Mouse (Mus musculus) neural tube, embryonic 12.5 days (tissue): ENCODE results near the gene Snx29. TPM values are rescaled to one million over a fixed set of nuclear protein-coding genes. Genes with fewer than 3 reads are reported as not detected.
"Not testable (repeated sequence)": the region's sequence is repeated elsewhere in the genome, so short reads cannot be mapped to it uniquely, and the experiment has no call there.

ENCODE experiments used
- ATAC-seq: fragments of 200-750 bp; cut with Nextera tagmentation; 2 replicates; pipeline ENCODE4 v1.8.0; 2017; ENCODE audit warnings: low read depth, mild to moderate bottlenecking, moderate TSS enrichment, moderate library complexity; ENCODE audit not compliant: low FRiP score
- H3K27ac ChIP-seq: fragments of 300-500 bp; sonication (generic); 2 replicates; pipeline ENCODE4 v1.5.1; 2016
- H3K27me3 ChIP-seq: fragments of 300-500 bp; sonication (generic); replicated peaks from 2 replicates; pipeline ENCODE4 v1.6.1; 2016; ENCODE audit warnings: mild to moderate bottlenecking
- H3K36me3 ChIP-seq: fragments of 300-500 bp; sonication (generic); 2 replicates; pipeline ENCODE4 v1.6.1; 2016; ENCODE audit warnings: mild to moderate bottlenecking
- H3K4me1 ChIP-seq: fragments of 300-500 bp; sonication (generic); 2 replicates; pipeline ENCODE4 v1.6.1; 2016
- H3K4me2 ChIP-seq: fragments of 300-500 bp; sonication (generic); replicated peaks from 2 replicates; pipeline ENCODE4 v1.6.1; 2016; ENCODE audit warnings: mild to moderate bottlenecking
- H3K4me3 ChIP-seq: fragments of 300-500 bp; sonication (generic); 2 replicates; pipeline ENCODE4 v1.5.1; 2016
- H3K9ac ChIP-seq: fragments of 300-500 bp; sonication (generic); 2 replicates; pipeline ENCODE4 v1.6.1; 2016; ENCODE audit warnings: mild to moderate bottlenecking
- H3K9me3 ChIP-seq: fragments of 300-500 bp; sonication (generic); 2 replicates; pipeline ENCODE4 v1.6.1; 2016; ENCODE audit warnings: mild to moderate bottlenecking
- WGBS: fragments of 180-500 bp; shearing (Covaris S2); methylation state at CpG from one replicate; pipeline ENCODE4 v1.1.7; 2016; 5-methylcytosine and 5-hydroxymethylcytosine counted together
- polyA plus RNA-seq: library from polyadenylated mRNA; unstranded; fragments of >200 nt; fragmentation: Nextera tagmentation; extraction: Ambion mirVana; gene quantifications from 2 replicates; pipeline ENCODE4 v1.2.1, GENCODE M21; 2016

The Snx29 gene
- polyA plus RNA-seq, 1 experiment from 2014 or later = 18.1 TPM

DNA sequence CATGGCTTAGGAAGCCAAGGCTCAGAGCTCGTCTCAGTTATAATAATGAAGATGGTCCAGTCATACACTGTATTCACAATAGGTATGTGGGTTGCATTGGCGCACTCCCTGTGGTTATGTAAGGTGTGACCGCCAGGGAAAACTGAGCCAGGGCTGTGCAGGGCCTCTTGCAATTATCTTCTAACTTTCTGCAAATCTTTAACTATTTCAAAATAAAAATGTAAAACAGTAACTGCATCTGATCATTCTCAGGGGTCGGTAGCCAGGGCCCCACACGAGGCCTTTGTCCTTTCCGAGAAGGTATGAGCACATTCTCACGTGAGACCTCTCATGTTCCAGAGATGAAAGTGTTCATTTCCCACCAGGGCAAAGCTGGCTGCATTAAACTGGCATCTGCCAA lies 185.6 kb downstream of the Snx29 start:
- H3K27me3 ChIP-seq = no peaks in the 10 kb centered on the region
- no peak overlapping the region for H3K27ac ChIP-seq
- ATAC-seq = no peak

DNA sequence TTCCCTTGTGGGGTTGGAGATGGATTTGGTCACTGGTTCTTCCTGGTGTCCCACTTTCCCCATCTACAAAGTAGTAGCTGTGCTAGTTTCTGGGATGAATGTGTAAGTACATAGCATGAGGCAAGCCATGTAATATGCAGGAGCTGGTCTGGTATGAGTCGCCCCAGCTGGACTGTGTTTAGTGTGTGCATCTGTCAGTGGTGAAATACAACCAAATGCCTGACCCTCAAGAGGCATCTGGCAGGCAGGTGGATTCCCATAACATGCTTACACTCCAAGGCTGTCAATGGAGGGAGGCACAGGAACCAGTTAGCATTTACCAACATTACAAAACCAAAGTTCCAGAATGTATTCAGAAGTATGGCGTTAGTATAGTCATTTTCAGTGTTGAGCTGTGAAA lies 187.7 kb downstream of the Snx29 start:
- Histone ChIP-seq H3K4me1 (no peaks in the 10 kb centered on the region), H3K27ac (no peak overlapping the region), H3K9ac (no peak overlapping the region), H3K9me3 (no peaks in the 10 kb centered on the region), H3K4me3 (no peak overlapping the region), H3K4me2 (no peak overlapping the region), H3K27me3 (no peaks in the 10 kb centered on the region), H3K36me3 (no peaks in the 10 kb centered on the region)
- 81% methylated on average over 2 of the region's 2 CpGs for WGBS
- no peak for ATAC-seq

More for the DNA sequence above, 185.6 kb downstream of the Snx29 start:
- Histone ChIP-seq H3K4me3 (no peak overlapping the region), H3K9me3 (no peaks in the 10 kb centered on the region), H3K4me2 (no peak overlapping the region), H3K36me3 (no peaks in the 10 kb centered on the region), H3K4me1 (no peaks in the 10 kb centered on the region), H3K9ac (no peak overlapping the region)
- WGBS = 89% methylated on average over 7 of the region's 7 CpGs

DNA sequence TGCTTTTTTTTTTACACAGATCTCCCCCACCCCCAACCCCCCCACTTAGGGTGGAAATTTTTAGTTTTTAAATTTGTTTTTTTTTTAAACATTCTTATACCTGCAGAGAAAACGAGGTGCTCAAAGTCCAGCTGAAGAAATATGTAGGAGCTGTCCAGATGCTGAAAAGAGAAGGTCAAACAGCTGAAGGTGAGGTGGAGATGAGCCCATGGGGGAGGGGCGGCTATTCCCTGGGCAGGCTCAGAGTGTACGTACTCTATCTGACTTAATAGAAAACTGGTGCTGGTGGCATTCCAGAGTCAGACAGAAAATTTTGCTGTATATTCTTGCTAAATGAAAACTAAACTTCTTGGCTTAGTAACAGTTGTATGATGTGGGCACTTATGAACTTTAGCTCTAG lies 188.1 kb downstream of the Snx29 start:
- no peaks in the 10 kb centered on the region for H3K36me3 ChIP-seq
- no peak for ATAC-seq
- H3K4me1 ChIP-seq = no peaks in the 10 kb centered on the region
- no peaks in the 10 kb centered on the region for H3K27me3 ChIP-seq
- H3K27ac ChIP-seq = no peak overlapping the region
- H3K4me2 ChIP-seq = no peak overlapping the region
- H3K4me3 ChIP-seq = no peak overlapping the region
- H3K9me3 ChIP-seq = no peaks in the 10 kb centered on the region
- no peak overlapping the region for H3K9ac ChIP-seq
- 71% methylated on average over 3 of the region's 3 CpGs for WGBS

DNA sequence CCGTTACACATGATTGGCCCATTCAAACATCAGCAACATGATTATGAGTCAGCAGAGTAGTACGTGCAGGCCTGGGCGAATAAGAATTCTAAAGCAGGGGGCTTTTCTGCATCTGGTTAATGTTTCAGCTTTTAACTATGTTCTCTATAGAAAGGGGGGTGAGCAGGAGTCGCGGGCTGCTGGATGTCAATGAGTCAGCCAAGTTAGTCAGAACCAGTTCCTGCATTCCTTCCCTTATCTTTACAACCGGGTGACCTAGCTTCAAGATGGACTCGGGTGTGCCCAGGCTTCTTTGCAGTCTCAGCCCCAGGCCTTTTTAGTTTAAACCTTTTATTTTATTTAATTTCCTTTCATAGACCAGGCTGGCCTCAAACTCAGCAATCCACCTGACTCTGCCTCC lies 189.0 kb downstream of the Snx29 start:
- H3K9me3 ChIP-seq, H3K4me1 ChIP-seq, H3K27ac ChIP-seq, H3K4me2 ChIP-seq, H3K36me3 ChIP-seq, H3K27me3 ChIP-seq, H3K4me3 ChIP-seq, ATAC-seq, H3K9ac ChIP-seq: not testable (repeated sequence)
- 93% methylated on average over 7 of the region's 7 CpGs for WGBS

DNA sequence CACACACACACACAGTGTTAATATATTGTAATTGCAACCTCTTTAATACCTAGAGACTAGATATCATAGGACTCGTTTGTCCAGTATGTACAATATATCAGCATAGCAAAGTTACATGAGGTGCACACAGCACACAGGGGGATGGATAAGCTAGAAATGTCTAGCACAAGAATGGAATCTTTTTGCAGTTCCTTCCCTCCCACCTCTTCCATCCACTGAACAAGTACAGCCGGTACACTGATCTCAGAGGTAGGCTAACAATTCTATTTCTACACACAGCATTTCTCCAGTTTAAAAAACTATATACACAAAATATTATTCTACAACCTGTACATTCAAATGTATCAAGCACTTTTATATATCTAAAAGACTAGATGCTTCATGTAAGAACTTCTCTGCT lies 194.0 kb downstream of the Snx29 start:
- Histone ChIP-seq H3K9ac (no peak overlapping the region), H3K4me2 (no peak overlapping the region), H3K4me3 (no peak overlapping the region), H3K4me1 (no peaks in the 10 kb centered on the region), H3K27me3 (no peaks in the 10 kb centered on the region), H3K27ac (no peak overlapping the region), H3K36me3 (no peaks in the 10 kb centered on the region; the same call in 1 of the 2 replicates), H3K9me3 (no peaks in the 10 kb centered on the region)
- no peak for ATAC-seq
- WGBS = 93% methylated on average over 2 of the region's 2 CpGs

DNA sequence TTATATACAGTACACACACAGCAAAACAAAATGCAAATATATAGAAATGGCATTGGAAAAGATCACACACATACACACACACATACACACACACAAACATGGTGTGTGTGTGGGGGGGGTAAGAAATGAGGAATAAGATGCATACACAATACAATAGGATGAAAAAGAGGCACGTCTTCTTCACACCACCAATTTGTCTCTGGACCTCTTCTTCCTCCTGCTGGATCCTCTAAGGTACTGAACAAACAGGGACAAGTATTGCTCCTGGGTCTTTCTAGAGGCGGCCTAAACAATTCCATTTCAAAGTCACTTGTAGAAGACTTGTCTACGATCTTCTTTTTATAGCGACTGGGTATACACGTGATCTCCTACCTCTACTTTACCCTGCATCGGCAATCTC lies 194.7 kb downstream of the Snx29 start:
- 91% methylated on average over 6 of the region's 6 CpGs for WGBS
- ATAC-seq = no peak

DNA sequence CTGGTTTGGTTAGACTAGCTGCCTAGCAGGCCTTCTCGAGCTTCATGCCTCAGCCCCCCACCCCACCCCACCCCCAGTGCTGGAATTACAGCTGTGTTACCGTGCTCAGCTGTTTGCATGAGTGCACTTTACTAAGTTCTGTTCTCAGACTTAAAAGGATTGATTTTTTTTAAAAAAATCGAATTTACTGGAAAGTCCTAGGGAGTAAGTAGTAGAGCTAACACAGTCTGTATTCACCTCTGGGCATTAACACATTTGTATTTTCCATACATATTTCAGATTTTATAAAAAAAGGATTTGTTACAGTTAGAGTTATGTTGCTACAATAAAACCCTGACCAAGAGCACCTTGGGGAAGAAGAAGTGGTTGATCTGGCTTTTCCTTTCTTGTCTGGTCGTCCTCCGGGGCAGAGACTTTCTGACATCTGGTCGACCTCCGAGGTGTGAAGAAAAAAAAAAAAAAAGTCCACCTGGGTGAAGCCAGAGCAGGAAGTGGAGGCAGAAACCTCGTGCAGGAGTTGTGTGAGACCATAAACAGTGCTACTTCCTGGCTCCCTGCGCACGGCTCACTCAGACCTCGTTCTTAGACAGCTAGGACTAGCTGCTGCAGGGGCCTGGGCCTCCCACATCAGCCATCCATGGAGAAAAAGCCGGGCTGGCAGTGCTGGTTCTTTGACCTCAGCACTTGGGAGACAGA lies 196.2 kb downstream of the Snx29 start:
- Histone ChIP-seq H3K9ac (no peak overlapping the region), H3K27me3 (no peaks in the 10 kb centered on the region), H3K4me3 (no peak overlapping the region), H3K4me1 (no peaks in the 10 kb centered on the region), H3K36me3 (no peaks in the 10 kb centered on the region; the same call in 1 of the 2 replicates), H3K4me2 (no peak overlapping the region), H3K27ac (no peak overlapping the region), H3K9me3 (no peaks in the 10 kb centered on the region)
- no peak for ATAC-seq
- WGBS = 86% methylated on average over 12 of the region's 12 CpGs

More for the DNA sequence above, 194.7 kb downstream of the Snx29 start:
- no peak overlapping the region for H3K9ac ChIP-seq
- H3K27ac ChIP-seq = no peak overlapping the region
- no peaks in the 10 kb centered on the region for H3K4me1 ChIP-seq
- no peak overlapping the region for H3K4me3 ChIP-seq
- no peak overlapping the region for H3K4me2 ChIP-seq
- no peaks in the 10 kb centered on the region for H3K27me3 ChIP-seq
- no peaks in the 10 kb centered on the region for H3K9me3 ChIP-seq
- no peaks in the 10 kb centered on the region; the same call in 1 of the 2 replicates for H3K36me3 ChIP-seq

DNA sequence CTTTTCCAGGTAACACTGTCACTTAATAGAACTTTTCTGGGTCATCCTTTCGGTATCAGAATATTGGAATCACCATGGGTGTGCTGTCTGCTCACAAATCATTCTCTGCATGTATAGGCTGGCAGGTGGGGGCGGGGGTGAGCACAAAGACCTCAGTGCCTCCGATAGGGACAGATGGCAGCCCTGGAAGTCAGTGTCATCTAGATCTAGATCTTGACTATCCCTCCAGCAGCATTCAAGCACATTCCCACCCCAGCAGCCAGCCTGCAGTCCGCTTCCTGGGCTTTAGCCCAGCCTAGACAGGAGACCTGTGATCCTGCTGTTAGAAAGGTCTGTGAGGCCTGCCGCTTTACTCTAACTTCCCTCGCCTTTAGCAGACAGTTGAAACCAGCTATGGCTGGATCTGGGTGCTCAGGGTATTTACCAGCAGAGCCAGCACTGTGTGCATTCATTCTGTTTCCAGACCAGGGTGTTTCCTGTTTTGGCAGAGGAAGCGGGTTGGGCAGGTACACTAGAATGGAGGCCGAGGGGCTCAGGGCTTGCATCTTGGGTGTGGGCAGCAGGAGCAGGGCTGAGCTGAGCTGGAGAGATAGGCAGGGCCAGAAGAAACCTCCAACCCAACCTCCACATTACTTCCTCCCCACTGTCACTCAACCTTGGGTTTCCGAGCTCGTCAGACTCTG lies 203.5 kb downstream of the Snx29 start:
- H3K4me2 ChIP-seq = no peak overlapping the region
- no peaks in the 10 kb centered on the region for H3K4me1 ChIP-seq
- no peak overlapping the region for H3K4me3 ChIP-seq
- no peaks in the 10 kb centered on the region for H3K27me3 ChIP-seq
- H3K27ac ChIP-seq = no peak overlapping the region
- 77% methylated on average over 10 of the region's 10 CpGs for WGBS
- ATAC-seq = no peak
- H3K36me3 ChIP-seq = no peaks in the 10 kb centered on the region
- no peak overlapping the region for H3K9ac ChIP-seq
- no peaks in the 10 kb centered on the region for H3K9me3 ChIP-seq

DNA sequence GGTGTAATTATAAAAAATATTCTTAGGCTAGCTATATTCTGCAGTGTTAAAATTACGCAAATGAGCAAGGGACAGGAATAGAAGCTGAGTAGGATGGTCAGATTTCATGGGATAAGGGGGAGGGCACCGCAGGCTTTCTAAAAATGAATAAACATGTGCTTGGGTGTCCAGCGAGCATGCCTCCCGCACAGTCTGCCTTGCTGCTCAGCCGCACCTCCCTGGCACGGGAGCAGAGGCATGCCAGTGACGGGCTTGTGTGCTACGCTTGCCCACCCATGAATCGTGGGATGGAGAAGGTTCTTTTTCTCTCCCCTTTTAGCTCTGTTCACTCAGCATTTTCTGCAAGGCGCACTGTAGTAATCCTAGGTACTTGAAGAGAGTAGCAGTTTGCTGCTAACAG lies 204.3 kb downstream of the Snx29 start:
- 87% methylated on average over 10 of the region's 10 CpGs for WGBS
- Histone ChIP-seq H3K4me2 (no peak overlapping the region), H3K27me3 (no peaks in the 10 kb centered on the region), H3K9me3 (no peaks in the 10 kb centered on the region), H3K9ac (no peak overlapping the region), H3K27ac (no peak overlapping the region), H3K4me1 (no peaks in the 10 kb centered on the region), H3K36me3 (no peaks in the 10 kb centered on the region), H3K4me3 (no peak overlapping the region)
- no peak for ATAC-seq

DNA sequence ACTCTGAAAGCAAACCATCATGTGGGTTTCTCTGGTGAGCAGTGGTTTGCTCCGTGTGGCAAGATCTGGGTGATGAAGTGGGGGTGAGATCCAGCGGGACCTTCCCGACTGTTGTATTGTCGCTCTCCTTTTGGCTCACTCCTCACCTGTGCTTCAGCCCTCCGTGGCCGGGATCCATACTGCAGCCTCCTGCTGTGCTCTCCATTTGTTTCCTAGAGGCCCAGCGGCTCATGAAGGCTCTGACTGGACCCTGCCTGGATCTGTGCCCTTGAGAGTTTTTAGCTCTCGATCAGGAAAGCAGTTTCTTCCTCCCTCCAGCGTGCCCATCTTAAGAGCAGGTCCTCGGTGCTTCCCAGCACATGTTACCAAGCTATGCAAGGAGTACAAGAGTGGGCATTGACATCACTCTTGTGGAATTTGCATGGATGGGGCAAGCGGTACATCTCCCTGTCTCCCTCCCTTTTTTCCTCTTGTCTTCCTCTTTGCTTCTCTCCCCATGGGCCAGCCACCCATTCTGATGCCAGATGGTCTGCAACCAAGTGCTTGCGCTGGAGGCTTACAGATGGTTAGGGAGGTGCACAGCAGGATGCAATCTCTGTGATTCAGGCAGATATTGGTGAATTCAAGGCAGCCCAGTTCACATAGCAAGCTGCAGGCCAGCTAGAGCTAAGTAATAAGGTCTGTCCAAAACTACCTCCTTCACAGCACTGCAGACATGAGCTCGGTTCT lies 207.9 kb downstream of the Snx29 start:
- no peaks in the 10 kb centered on the region for H3K9me3 ChIP-seq
- ATAC-seq = no peak
- WGBS = 48% methylated on average over 13 of the region's 13 CpGs
- H3K4me3 ChIP-seq = no peak overlapping the region
- H3K9ac ChIP-seq = no peak overlapping the region
- H3K4me1 ChIP-seq = no peaks in the 10 kb centered on the region
- no peaks in the 10 kb centered on the region for H3K27me3 ChIP-seq
- H3K36me3 ChIP-seq = no peaks in the 10 kb centered on the region
- no peak overlapping the region for H3K4me2 ChIP-seq
- H3K27ac ChIP-seq = no peak overlapping the region

DNA sequence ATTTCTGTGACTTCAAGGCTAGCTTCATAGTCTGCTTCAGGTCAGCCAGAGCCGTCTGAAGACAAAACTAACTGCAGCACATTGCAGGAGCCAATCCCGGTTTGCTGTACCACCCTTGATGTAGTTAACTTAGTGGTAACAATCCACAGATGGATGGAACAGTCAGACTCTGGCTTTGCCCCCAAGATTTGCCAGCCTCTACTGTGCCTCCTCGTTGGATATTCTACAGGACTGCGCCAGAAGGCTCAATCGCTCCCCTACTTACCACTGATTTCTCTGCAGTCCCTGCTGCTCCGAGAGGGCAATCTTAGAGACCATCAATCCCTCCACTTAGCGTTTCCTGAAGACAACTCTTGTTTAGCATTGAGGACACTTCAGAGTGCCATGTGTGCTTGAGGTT lies 208.7 kb downstream of the Snx29 start:
- H3K9ac ChIP-seq = no peak overlapping the region
- no peaks in the 10 kb centered on the region for H3K4me1 ChIP-seq
- no peaks in the 10 kb centered on the region for H3K36me3 ChIP-seq
- no peak for ATAC-seq
- no peaks in the 10 kb centered on the region for H3K27me3 ChIP-seq
- WGBS = 91% methylated on average over 7 of the region's 7 CpGs
- H3K9me3 ChIP-seq = no peaks in the 10 kb centered on the region
- H3K4me3 ChIP-seq = no peak overlapping the region
- H3K27ac ChIP-seq = no peak overlapping the region
- H3K4me2 ChIP-seq = no peak overlapping the region

DNA sequence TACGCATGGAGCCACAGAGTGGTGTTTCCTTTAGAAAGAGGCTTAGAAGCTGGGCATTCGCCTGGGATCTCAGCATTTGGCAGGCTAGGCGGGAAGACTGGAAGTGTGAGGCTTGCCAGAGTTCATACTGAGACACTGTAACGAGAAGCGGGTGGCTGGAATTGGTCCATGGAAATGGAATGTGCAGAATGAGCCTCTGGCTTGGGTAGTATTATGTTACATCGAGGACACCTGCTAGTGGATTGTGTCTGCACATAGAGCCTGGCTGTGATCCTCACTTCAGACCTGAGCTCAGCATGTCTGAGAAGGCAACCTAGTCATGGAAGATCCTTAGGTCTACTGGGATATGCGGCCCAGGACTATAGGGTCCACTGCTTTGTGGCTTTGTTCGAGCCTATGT lies 209.9 kb downstream of the Snx29 start:
- no peaks in the 10 kb centered on the region for H3K9me3 ChIP-seq
- no peak overlapping the region for H3K27ac ChIP-seq
- no peak overlapping the region for H3K4me3 ChIP-seq
- no peaks in the 10 kb centered on the region for H3K36me3 ChIP-seq
- WGBS = 84% methylated on average over 8 of the region's 8 CpGs
- no peak overlapping the region for H3K9ac ChIP-seq
- no peak for ATAC-seq
- no peak overlapping the region for H3K4me2 ChIP-seq
- no peaks in the 10 kb centered on the region for H3K27me3 ChIP-seq
- no peaks in the 10 kb centered on the region for H3K4me1 ChIP-seq
